Mouse (Mus musculus) limb, embryonic 11.5 days (tissue): ENCODE results near the gene Abhd12. TPM values are rescaled to one million over a fixed set of nuclear protein-coding genes. Genes with fewer than 3 reads are reported as not detected.
A peak's percentile ranks its signal among the peaks of the same experiment; 100 is the strongest.

Experiments used
- ATAC-seq: fragments of 200-750 bp; cut with Nextera tagmentation; 2 replicates; pipeline ENCODE4 v1.8.0; 2017; ENCODE audit warnings: low read depth; ENCODE audit not compliant: insufficient number of reproducible peaks, low FRiP score, low TSS enrichment
- DNase-seq: peaks from one replicate; pipeline ENCODE4 v3.0.0-alpha.2; 2015; ENCODE audit warnings: low spot score
- H3K27ac ChIP-seq: fragments of 300-500 bp; sonication (generic); replicated peaks from 2 replicates; pipeline ENCODE4 v1.5.1; 2014; ENCODE audit warnings: low read depth, mild to moderate bottlenecking, low read length
- H3K27me3 ChIP-seq: fragments of 300-500 bp; sonication (generic); 2 replicates; pipeline ENCODE4 v1.6.1; 2014; ENCODE audit warnings: mild to moderate bottlenecking, low read length, mixed read lengths; ENCODE audit not compliant: control insufficient read depth, insufficient read depth
- H3K36me3 ChIP-seq: fragments of 300-500 bp; sonication (generic); 2 replicates; pipeline ENCODE4 v1.6.1; 2014; ENCODE audit warnings: mild to moderate bottlenecking, low read length, moderate library complexity, mixed read lengths; ENCODE audit not compliant: control insufficient read depth, insufficient read depth
- H3K4me1 ChIP-seq: fragments of 300-500 bp; sonication (generic); 2 replicates; pipeline ENCODE4 v1.6.1; 2014; ENCODE audit warnings: low read length, mixed read lengths; ENCODE audit not compliant: control insufficient read depth, insufficient read depth
- H3K4me2 ChIP-seq: fragments of 300-500 bp; sonication (generic); 2 replicates; pipeline ENCODE4 v1.6.1; 2014; ENCODE audit warnings: low read depth, mild to moderate bottlenecking, moderate library complexity; ENCODE audit not compliant: severe bottlenecking
- H3K4me3 ChIP-seq: fragments of 300-500 bp; sonication (generic); 2 replicates; pipeline ENCODE4 v1.5.1; 2014; ENCODE audit warnings: low read depth, low read length
- H3K9ac ChIP-seq: fragments of 300-500 bp; sonication (generic); 2 replicates; pipeline ENCODE4 v1.6.1; 2014; ENCODE audit warnings: mild to moderate bottlenecking, low read length
- H3K9me3 ChIP-seq: fragments of 300-500 bp; sonication (generic); 2 replicates; pipeline ENCODE4 v1.6.1; 2016; ENCODE audit warnings: low read length; ENCODE audit not compliant: control insufficient read depth
- WGBS: fragments of 180-500 bp; shearing (Covaris S2); extraction: QIAGEN DNeasy Blood & Tissue Kit; methylation state at CpG from one replicate; pipeline ENCODE4 v1.1.7; 2014; 5-methylcytosine and 5-hydroxymethylcytosine counted together
- polyA plus RNA-seq: library from polyadenylated mRNA; unstranded; fragments of >200 nt; fragmentation: Nextera tagmentation; extraction: Ambion mirVana; gene quantifications from 2 replicates; pipeline ENCODE4 v1.2.1, GENCODE M21; 2014

Abhd12 gene
- polyA plus RNA-seq, 1 experiment from 2014 or later: 50.1 TPM

GRCm38 (mm10) chr2:150902347-150902746 is 2.2 kb downstream of the Abhd12 start:
- no peak overlapping the region for H3K4me3 ChIP-seq

GRCm38 (mm10) chr2:150900341-150900740 is 4.2 kb downstream of the Abhd12 start:
- DNase-seq: no peak
- ATAC-seq: no peak

More at GRCm38 (mm10) chr2:150902347-150902746, 2.2 kb downstream of the Abhd12 start:
- H3K27ac ChIP-seq: no peak overlapping the region
- ATAC-seq (no peak), DNase-seq (no peak)
- no peaks in the 10 kb centered on the region for H3K9me3 ChIP-seq
- 0 out of 2 replicates have a peak, but pooled peaks cover 10% of the 10 kb centered on the region for H3K4me1 ChIP-seq
- H3K36me3 ChIP-seq: no peaks in the 10 kb centered on the region
- whole genome bisulfite sequencing: 92% methylated on average over 8 of the region's 8 CpGs
- no peak overlapping the region for H3K9ac ChIP-seq
- H3K4me2 ChIP-seq: no peak overlapping the region
- no peaks in the 10 kb centered on the region for H3K27me3 ChIP-seq

GRCm38 (mm10) chr2:150895691-150896252 is 8.8 kb downstream of the Abhd12 start:
- ATAC-seq: no peak
- Histone ChIP-seq H3K9me3 (no peaks in the 10 kb centered on the region), H3K36me3 (no peaks in the 10 kb centered on the region), H3K27me3 (no peaks in the 10 kb centered on the region), H3K4me2 (no peak overlapping the region), H3K4me3 (no peak overlapping the region), H3K27ac (no peak overlapping the region), H3K4me1 (no peaks in the 10 kb centered on the region), H3K9ac (no peak overlapping the region)
- WGBS: 80% methylated on average over 7 of the region's 7 CpGs
- DNase-seq: no peak

More at GRCm38 (mm10) chr2:150900341-150900740, 4.2 kb downstream of the Abhd12 start:
- no peaks in the 10 kb centered on the region for H3K36me3 ChIP-seq
- H3K4me2 ChIP-seq: no peak overlapping the region
- no peaks in the 10 kb centered on the region for H3K27me3 ChIP-seq
- 95% methylated on average over 6 of the region's 6 CpGs for WGBS
- H3K9ac ChIP-seq: no peak overlapping the region
- no peak overlapping the region for H3K4me3 ChIP-seq
- H3K27ac ChIP-seq: no peak overlapping the region
- H3K4me1 ChIP-seq: 0 out of 2 replicates have a peak, but pooled peaks cover 10% of the 10 kb centered on the region
- no peaks in the 10 kb centered on the region for H3K9me3 ChIP-seq

- H3K27me3 ChIP-seq: no peaks in the 10 kb centered on the region
These were observed 9.8 kb downstream of the Abhd12 start for GRCm38 (mm10) chr2:150894617-150895267.

GRCm38 (mm10) chr2:150887370-150887769 is 17.2 kb downstream of the Abhd12 start:
- no peak overlapping the region for H3K4me2 ChIP-seq
- peak; percentile 3 for DNase-seq
- H3K36me3 ChIP-seq: no peaks in the 10 kb centered on the region
- H3K4me3 ChIP-seq: no peak overlapping the region
- 89% methylated on average over 2 of the region's 2 CpGs for WGBS
- ATAC-seq: no peak
- no peaks in the 10 kb centered on the region for H3K27me3 ChIP-seq
- H3K9ac ChIP-seq: no peak overlapping the region
- H3K4me1 ChIP-seq: no peaks in the 10 kb centered on the region
- H3K9me3 ChIP-seq: no peaks in the 10 kb centered on the region
- H3K27ac ChIP-seq: no peak overlapping the region

More at GRCm38 (mm10) chr2:150894617-150895267, 9.8 kb downstream of the Abhd12 start:
- DNase-seq: no peak
- Histone ChIP-seq H3K4me1 (no peaks in the 10 kb centered on the region), H3K36me3 (no peaks in the 10 kb centered on the region), H3K4me2 (no peak overlapping the region), H3K9me3 (no peaks in the 10 kb centered on the region), H3K4me3 (no peak overlapping the region), H3K27ac (no peak overlapping the region), H3K9ac (no peak overlapping the region)
- WGBS: 92% methylated on average over 2 of the region's 2 CpGs
- ATAC-seq: no peak

- Histone ChIP-seq H3K9ac (no peak overlapping the region), H3K27me3 (no peaks in the 10 kb centered on the region), H3K4me3 (no peak overlapping the region), H3K9me3 (no peaks in the 10 kb centered on the region), H3K4me2 (no peak overlapping the region), H3K36me3 (no peaks in the 10 kb centered on the region), H3K27ac (no peak overlapping the region), H3K4me1 (no peaks in the 10 kb centered on the region)
- DNase-seq (peak; percentile 3), ATAC-seq (no peak)
These were observed 18.2 kb downstream of the Abhd12 start for GRCm38 (mm10) chr2:150886315-150886714.

- WGBS: 89% methylated on average over 1 of the region's 1 CpGs
- Histone ChIP-seq H3K4me3 (no peak overlapping the region), H3K36me3 (no peaks in the 10 kb centered on the region), H3K4me2 (no peak overlapping the region), H3K4me1 (no peaks in the 10 kb centered on the region), H3K9ac (no peak overlapping the region), H3K9me3 (no peaks in the 10 kb centered on the region), H3K27me3 (no peaks in the 10 kb centered on the region), H3K27ac (no peak overlapping the region)
- ATAC-seq (no peak), DNase-seq (peak; percentile 14)
These were observed 18.7 kb downstream of the Abhd12 start for GRCm38 (mm10) chr2:150885814-150886213.

- no peak overlapping the region for H3K4me3 ChIP-seq
- 0 out of 2 replicates have a peak, but pooled peaks have one; percentile 39 for ATAC-seq
- H3K27me3 ChIP-seq: no peaks in the 10 kb centered on the region
- no peak overlapping the region for H3K4me2 ChIP-seq
- H3K27ac ChIP-seq: no peak overlapping the region
- H3K9ac ChIP-seq: no peak overlapping the region
- no peaks in the 10 kb centered on the region for H3K9me3 ChIP-seq
- no peaks in the 10 kb centered on the region for H3K4me1 ChIP-seq
- H3K36me3 ChIP-seq: no peaks in the 10 kb centered on the region
- 87% methylated on average over 1 of the region's 1 CpGs for WGBS
- peak; percentile 19 for DNase-seq
These were observed 19.8 kb downstream of the Abhd12 start for GRCm38 (mm10) chr2:150884779-150885110.
